Mouse (Mus musculus): ENCODE results near the gene Nme9.

The Nme9 gene

DNA sequence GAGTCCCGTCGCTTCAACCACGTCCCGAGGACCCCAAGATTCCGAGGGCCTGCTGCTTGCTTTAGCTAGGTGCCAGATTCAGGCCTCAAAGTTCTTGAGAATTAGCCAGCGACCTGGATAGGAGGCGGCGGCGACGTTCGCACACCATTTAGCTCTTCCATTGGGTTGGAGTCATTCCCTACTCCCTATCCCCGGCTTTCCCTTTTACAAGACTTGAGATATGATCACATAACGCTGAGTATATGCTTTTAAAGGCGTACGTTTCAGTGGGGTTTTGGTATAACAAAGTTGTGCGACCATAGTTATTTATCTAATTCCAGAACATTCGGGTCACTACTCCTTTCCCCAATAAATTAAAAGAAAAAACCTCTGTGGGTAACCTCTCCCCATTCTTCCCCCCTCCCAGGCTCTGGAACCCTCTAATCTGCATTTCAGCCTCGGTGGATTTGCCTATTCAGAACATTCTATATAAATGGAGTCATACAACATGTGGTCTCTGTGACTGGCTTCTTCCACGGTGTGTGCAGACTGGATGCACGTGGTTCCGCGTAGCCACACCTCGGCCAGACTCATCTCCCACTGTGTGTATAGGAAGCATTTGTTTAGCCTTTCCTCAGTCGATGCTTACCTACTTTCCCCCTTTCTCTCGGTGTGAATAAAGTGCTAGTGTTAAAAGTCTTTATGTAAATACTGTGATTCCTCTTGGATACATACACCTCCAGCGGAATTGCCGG is 14.1 kb upstream of the Nme9 start, which contains the start of gene Mras:
Gene Mras (minus strand): TSS at position 351 of the 734 bp plus-strand sequence.
- no peak for DNase-seq

DNA sequence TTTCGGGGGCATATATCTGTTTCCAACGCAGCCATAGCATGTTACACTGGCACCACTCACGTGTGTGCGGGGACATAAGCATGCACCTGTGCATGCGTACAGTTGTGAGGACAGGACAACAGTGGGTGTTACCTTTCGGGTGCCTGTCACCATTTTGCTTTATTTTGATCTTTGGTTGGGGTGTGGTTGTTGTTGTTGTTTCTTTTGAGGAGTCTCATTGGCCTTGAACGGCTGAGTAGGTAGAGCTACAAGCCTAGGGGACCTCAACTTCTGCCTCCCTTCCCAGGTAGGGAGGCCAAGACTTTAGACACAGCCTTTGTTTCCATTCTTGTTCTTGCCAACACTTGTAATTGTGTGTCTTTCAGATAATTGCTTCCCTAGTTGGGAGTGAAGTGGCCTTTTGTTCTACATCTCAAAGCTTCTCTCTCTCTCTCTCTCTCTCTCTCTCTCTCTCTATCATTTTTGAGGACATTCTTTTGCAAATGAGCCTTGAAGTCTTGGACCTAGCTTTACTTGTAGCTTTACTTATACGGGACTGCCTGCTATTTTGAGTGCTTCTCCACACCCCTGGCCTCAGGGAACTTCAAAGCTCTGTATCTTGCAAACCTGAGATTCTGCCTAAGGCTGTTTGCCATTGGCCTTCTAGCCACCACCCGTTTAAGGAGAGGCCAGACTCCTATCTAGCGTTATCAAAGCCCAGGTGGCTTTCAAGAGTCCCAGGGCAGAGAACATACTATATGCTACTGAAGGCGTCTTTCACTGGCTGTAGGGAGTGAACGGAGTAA is 13.3 kb upstream of the Nme9 start:
- no peak for DNase-seq

DNA sequence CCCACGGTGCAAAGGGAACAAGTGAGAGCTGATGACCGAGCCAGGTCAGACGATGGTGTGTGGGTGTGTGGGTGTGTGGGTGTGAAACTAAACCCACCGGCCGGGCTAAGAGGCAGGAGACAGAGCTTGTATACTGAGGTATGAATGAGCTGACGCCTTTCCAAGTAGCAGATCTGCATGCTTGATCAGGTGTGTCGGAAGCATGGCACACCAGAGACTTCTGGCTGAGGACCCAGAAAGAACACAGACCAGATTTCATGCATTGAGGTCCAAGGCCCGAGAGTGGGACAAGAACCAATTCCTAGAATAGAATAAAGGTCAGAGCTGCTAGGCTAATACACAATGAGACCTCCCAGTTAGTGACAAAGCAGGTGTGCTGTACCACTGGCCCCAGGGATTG is 12.2 kb upstream of the Nme9 start:
- no peak for DNase-seq

DNA sequence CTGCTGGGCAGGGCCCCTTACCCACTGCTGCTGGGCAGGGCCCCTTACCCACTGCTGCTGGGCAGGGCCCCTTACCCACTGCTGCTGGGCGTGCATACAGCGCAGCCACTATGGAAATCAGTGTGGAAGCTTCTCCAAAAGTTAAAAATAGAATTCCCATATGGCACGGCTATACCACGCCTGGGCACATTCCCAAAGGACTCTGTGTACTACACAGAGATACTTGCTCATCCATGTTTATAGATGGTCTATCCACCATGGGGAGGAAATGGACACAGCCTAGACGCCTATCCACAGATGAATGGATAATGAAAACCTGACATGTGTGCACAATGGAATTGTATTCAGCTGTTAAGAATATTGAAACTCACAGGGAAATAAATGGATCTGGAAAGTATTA is 10.3 kb upstream of the Nme9 start:
- DNase-seq: no peak

DNA sequence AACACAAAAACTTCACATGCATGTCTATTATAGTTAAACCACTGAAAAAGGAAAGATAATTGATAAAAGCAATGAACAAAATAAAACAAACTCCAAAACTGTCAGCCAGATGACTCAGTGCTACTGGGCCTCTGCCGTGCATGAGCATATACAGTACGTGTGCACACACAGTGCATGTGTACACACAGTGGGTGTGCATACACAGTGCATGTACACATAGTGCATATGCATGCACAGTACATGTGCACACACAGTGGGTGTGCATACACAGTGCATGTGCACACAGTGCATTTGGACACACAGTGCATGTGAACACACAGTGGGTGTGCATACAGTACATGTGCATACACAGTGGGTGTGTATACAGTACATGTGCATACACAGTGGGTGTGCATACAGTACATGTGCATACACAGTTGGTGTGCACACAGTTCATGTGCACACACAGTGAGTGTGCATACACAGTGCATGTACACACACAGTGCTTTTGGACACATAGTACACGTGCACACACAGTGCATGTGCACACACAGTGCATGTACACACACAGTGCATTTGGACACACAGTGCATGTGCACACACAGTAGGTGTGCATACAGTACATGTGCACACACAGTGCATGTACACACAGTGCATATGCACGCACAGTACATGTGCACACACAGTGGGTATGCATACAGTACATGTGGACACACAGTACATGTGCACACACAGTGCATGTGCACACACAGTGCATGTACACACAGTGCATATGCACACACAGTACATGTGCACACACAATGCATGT is 9.4 kb upstream of the Nme9 start:
- no peak for DNase-seq

DNA sequence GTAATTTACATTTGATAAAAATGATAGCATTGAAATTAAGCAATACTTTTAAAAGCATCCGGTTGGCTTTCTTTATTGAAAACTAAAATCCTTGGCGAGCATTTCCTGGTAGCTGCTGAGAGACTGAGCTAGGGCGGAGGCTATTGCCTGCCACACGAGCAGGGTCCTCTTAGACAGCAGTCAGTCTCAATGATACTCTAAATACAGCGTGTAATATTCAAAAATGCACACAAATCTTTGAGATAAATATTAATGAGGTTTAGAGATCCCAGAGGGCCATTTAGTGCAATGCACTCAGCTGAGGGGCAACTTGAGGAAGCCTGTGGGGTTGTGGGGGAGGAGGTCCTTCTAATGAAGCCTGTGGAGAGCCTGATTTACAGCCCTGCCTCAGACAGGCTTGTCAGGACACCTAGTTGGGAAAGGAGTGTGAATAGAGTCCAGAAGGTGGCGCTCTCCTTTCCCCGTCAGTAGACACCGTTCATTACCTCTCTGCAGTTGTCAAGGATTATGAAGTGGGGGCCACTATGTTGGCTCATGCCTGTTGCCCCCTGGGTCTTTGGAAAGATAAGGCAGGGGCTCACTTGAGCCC is 6.6 kb upstream of the Nme9 start:
- peak; percentile 21 for DNase-seq

DNA sequence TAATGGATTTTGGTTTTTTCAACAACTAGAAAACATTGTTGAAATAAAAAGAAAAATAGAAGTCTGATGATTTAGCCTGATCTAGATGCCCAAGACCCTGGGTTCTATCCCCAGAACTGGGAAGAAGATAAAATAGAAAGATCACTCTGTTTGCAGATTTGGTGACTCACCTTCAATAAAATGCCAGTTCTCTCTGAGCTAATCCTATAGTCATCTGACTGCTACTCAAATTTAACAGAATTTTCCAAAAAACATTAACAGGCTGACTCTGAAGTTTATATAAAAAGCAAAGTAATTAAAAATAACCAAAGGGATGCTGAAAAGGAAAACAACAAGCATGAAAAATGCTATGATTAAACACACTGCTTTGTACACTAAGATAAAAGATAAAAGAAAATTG is 5.0 kb upstream of the Nme9 start:
- DNase-seq: no peak

DNA sequence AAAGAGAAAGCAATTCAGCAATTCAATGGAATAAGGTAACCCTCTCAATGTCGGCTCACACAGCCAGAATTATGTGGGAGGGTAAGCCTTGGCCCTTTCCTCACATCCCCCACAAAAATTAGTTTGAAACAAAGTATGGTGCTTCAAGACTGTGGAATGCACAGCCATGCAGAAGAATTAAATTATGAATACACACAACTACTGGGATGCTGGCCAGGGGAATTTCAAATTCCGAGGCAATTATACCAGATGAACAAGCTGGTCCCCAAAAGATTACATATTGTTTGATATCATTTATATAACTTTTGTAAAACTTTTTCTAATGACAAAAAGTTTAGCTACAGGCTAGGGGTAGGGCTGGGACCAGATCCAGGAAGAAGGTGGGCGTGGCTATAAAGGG is 4.0 kb upstream of the Nme9 start:
- no peak for DNase-seq

DNA sequence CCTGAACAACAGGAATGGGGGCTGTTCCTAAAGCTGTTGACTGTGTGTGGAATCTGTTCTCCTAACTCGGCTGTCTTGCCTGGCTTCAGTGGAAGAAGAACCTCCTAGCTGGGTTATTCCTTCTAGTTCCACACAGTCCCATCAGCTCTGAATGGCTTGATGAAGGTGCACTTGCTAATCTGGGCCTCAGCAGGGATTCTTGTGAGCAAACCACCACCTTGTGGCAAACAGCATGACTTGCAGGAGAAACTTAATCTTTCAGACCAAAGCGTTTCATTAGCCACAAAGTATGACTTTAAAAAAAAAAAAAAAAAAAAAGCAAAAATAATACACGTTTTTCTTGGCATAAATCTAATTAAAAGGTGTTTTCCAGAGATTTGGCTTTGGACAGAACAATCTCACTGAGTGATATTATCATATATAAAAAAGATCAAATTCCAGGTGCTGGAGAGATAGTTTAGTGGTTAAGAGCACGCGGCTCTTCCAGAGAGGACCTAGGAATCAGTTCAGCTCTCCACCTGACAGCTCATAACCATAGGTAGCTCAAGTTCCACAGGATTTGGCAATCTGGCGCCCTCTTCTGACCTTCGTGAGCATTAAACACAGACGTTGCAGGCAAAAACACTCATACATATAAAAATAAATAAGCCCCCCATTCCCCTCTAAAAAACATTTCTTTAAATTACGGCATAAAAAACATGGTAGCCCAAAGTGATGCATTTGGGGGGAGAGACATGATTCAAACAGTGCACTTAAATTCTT is 1.2 kb upstream of the Nme9 start:
- DNase-seq: peak; percentile 27

DNA sequence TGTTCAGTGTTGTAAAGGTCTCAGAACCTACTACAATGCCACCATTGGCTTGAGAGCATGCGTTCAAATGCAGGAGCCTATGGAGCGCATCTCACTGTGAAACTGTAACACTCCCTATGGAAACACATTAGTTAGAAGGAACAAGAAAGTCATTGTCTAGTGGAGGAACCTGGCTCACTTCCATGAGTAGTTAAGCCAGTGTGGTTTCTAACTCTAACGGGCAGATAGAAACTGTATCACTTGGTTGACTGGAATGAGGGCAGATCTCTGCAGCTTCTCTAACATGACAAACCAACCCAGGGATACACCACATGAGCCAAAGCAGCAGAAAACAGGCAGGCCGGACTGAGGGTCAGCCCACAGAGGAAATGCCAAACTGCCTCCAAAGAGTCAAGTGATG is 2.9 kb downstream of the Nme9 start:
- DNase-seq: no peak

DNA sequence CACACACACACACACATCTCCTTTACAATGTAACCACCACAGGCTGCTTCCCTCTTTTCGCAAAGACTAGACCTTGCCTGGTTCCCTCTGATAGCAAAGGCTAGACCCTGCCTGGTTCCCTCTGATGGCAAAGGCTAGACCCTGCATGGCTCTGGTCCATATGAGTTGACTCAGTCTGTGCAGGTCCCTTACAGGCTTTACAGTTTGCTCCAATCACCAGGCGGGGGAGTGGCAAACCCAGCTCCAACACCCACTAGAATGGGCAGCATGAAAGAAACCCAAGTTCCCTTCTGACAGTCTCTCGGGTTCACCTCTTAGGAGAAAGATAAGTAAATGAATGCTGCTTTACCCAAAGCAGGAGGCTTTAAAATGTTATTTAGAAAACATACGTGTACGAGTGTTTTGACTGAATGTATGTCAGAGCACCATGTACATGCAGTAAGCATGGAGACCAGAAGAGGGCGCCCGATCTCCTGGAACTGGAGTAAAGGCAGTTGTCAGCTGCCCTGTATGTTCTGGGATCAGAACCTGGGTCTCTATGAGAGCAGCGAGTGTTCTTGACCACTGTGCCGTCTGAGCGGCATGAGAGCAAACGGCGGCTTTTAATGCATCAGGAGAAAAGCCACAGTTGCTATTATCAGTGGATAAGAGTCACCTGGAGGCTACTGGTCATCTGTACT is 7.4 kb downstream of the Nme9 start:
- peak; percentile 65 for DNase-seq

DNA sequence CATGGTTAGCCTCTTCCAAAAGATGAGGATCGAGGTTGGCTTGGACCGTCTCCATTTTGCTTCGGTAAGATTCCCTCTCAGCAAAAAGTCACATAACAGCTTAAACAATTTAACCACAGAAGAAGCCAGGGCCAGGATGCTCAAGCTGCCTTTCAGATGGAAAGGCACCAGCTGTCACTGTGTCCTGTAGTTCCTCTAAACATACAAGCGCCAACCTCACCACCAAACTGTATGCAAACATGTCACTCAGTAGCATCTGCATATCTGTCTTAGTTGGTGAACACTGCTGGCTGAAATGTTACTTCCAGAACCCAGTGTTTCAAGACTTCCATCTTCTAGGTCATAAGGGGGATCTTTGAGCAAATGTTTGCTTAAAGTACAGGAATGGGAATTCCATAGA is 8.5 kb downstream of the Nme9 start:
- no peak for DNase-seq

DNA sequence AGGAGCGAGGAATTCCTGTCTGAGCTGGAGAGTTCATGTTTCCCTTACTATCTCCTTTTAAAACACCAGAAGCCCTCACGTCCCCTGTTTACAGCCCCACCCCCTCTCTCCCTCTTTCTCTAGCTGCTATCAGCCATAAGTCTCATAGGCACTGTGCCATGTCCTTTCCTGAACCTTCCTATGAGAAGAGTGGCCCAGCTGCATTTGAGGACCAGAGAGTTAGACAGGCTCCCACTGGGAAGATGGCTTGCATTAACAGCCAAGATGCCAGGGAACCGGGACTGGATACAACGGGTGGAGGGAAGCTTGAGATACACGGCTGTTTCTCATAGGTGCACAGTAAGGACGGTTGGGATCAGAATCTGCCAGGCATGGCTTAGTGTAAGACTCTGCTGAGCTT is 13.6 kb downstream of the Nme9 start:
- DNase-seq: no peak

DNA sequence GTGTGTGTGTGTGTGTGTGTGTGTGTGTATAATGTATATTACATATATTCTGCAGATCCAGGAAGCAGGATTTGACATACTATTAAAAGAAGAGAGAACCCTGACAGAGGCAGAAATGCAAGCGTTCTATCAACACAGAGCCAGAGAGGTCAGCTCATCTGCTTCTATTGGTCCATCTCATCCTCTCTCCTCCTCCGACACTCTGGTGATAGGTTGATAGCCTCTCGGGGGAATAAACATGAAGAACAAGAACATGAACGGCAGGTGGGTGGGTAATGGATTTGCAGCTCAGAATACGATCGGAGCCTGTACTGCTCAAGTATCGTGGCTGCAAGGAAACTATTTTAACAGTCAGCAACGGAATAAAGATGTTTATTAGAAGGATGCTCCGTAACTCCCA is 17.3 kb downstream of the Nme9 start:
- no peak for DNase-seq

DNA sequence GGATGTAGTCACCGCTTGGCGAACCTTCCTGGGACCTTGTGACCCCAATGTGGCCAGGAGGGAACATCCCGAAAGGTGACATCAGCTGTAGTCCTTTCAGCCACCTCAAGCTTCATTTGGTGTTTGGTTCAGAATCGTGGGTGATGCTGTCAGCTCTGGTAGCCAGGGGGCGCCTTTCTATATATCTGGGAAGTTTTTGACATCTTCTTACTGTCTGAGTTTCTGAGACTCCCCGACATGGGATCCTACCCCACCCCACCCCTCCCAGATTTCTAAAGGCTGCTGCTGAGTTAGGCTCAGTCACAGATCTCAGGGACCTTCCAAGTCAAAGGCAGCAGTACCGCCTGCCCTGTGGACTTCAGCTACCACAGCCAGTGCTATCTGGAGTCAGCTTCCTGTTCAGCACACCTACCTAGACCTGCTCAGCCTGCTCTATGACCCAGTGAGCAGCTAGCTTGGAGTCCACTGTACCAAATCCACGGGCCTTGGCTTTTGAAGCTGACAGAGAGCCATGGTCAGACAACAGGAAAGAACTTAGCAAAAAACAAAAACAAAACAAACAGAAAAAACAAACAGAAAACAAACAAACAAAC is 18.5 kb downstream of the Nme9 start:
- peak; percentile 30 for DNase-seq

DNA sequence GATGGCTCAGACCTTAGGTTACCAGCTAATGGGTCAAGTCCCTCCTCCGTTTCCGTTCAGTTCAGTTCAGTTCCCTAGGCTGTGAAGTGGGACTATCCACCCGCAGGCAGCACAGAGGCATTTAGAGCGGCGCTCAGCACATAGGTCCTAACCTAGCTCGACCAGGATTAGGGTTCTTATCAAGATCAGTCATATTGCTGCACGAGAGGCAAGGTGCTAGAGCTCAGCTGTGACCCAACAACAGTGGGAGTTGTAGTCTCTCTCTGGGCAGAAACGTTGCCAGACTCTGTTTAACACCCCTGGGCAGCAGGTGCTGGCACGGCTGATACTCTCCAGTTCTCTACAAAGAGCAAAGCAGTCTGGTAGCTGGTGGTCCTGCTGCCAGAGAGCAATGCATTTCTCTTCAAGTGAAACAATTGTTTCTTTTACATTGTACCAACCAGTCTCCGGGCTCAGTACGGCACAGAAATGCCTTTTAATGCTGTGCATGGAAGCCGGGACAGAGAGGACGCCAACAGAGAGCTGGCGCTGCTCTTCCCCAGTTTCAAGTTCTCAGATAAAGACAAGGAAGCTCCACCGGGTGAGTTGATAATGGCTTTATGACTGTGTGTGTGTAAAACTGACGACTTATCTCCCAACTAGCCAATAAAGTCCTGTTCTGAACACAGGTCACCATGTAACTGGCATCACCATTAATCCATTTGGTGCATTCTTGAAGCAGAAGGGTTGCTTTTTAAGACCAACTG is 19.2 kb downstream of the Nme9 start:
- DNase-seq: no peak

DNA sequence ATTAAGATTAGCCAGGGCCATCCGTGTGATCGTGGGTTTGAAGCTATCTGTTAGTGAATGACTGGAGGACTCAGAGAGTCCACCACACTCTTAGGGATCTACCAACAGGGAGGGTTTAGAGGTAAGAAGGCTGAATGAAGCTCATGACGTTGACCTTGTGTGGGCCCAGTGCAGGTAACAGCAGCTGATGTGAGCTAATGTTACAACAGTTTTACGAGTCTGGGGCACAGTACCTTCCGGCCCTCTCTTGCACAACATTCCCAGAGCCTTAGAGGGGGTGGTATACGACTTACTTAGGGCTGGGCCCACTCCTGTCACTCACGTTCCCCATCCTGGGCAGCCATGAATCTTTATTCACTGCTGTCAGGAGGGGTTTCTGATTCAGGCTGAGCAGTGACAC is 20.1 kb downstream of the Nme9 start:
- DNase-seq: no peak

DNA sequence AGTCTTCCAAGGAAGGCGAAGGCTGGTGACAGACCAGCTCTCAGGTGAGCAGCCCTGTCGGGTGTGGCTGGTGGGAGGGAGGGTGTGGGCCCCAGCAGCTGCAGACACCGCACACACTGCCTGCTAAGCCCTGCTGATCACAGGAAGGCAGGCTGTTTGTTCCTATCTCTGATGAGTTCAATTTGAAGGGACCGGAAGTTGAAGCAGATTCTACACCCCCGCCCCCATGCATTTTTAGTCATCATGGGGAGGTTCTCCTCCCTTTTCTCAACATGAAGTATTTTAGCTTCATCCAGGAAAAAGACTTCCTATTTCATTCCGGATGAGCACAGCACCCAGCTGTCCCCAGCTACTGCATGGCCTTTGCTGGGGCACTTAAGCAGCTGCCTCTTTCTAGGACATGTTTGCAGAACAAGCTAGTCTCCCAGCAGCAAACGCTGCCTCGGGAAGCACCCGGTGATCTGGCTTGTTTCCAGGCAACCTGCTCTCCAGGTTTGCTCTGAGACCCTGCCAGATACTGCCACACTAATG is 28.0 kb downstream of the Nme9 start:
- DNase-seq: peak; percentile 33

DNA sequence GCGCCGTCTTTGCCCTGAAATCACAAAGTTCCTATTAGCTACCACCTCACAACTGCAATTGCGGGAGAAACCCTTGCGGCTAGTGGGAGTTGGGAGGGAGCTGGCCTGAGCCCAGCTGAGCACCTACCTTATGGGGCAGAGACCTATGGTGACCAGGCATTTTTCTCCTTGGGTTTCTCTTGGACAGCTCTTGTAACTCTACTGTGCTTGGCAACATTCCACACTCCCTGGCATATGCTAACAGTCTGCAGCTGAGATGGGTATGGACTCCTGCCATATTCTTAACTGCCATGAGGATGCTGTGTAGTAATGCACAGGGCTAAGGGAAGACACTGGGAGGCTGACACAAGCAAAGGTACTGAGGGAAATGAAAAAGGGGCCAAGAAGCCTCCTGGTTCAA is 29.5 kb downstream of the Nme9 start:
- DNase-seq: no peak

DNA sequence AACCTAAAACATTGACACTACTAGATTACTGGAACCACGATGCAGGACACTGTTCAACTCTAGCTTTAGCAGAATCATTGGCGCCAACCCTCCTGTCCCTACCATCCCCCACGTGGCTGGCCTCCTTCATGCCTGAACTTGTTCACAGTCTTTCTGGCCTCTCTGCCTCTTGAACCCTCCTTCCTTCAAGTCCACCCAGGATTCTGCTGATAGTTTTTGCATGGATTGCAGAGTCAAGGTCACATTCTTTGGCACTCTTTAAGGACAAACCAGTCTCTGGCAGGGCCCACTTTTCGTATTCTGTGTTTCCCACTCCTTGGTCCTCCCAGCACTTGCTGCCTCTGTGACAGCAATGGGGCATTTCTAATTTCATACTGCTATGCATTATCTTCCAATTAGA is 31.9 kb downstream of the Nme9 start:
- no peak for DNase-seq

DNA sequence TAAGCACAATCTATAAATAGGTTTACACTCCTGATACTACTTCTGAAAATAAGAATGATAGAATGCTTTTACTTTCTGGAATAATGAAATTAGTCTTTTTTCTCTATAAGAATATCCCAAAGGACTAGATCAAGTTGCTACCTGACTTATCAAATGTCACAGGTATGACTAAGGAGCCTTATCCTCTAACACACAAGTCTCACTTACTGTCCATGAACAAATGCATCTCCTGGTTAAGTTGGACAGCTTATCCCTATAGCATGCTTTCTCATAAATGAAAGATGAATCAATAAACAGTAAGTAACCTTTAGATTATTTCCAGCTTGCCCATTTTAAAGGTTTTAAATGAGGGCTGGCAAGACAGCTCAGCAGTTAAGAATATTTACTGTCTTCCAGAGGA is 33.4 kb downstream of the Nme9 start:
- DNase-seq: no peak
